Mouse (Mus musculus) adrenal gland, postnatal 36 days (tissue): Measurements from ENCODE around the gene Slc13a5. TPM values are rescaled to one million over a fixed set of nuclear protein-coding genes. Genes with fewer than 3 reads are reported as not detected.
A peak's percentile ranks its signal among the peaks of the same experiment; 100 is the strongest.

Experiments used
- DNase-seq, 2 experiments: peaks; one replicate each; pipeline ENCODE4 v3.0.0; 2021; ENCODE audit warnings: mixed read lengths in 1 of 2
- long read RNA-seq, 2 experiments: library from polyadenylated mRNA; stranded (forward); transcript quantifications; one replicate each; pipeline ENCODE4 v2.0.0; 2021; ENCODE audit warnings: borderline sequencing depth in 2 of 2
- total RNA-seq, 2 experiments: library from RNA; stranded (reverse); gene quantifications; 2 replicates each; pipeline ENCODE4 v1.2.3; 2021

The Slc13a5 gene
- total RNA-seq: under 1 TPM; 0.07 to 0.17 TPM
- long read RNA-seq, experiment 1: 0 reads
- long read RNA-seq, experiment 2: 0 reads

DNA sequence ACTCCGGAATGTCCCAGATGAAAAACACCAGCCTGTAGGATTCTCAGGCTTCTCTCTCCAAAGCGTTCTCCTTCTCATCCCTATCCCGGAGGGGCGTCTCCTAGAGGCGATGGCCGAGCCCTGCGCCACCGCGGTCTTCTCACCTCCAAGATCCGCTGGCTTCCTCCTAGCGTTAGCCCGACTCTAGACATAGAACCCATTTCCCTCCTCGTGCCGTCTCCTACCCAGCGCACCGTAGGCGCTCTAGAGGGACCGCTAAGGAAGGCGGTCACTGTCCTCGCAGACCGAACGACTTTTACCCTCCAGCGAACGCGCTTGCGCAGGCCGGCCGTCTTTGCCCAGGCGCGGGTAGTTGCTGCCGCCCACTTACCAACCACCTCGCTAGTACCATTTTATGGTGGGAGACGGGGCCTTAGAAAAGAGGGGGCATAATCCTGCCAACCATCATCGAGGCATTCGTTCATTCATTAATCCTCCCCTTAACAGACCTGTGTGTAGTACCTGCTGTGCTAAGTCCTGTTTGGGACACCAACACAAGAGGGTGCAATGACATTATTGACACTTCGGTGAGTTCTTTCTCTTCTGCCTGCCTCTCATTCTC is at the start of gene Slc13a5:
Slc13a5 (minus strand) TSS at position 263 of the 601 bp plus-strand sequence.
- peak; percentile 24 to 25 for DNase-seq

DNA sequence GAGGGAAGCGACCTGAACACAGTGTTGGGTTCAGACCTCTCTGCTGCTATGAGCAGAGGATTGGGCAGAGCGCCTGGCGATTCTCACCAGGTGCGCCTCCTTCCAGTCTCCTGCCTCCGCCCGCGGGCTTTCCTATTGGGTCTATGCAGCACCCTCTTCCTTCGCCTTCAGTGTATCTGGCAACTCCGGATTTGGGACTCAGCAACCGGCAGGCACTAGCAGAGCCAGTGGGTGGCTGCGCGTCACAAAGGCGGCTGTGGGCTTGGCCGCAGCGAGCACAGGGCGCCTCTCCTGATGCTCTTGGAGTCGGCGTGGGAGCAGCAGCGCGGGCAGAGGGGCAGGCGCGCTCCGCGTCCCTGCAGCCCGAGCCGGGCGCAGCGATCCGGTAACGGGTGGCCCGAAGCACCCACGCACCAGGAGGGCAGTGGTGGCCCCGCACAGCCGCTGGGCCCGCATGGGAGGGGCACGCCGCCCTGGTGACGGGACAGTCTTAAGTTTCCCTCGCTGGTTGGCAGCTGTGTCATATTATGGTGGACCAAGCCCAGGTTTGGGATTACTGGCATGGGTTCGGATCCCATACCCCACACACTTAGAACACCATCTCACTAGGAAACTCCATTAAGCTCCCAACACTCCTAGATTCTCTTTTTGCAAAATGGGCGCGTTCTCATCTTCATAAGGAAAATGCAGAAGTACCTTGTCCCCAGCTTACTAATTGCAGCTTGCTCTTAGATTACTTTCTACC is 47.3 kb upstream of the Slc13a5 start, which contains the start of gene Fbxo39:
Fbxo39 (plus strand) TSS at position 294 of the 745 bp plus-strand sequence.
- peak in 1 of 2 experiments; percentile 12 for DNase-seq

DNA sequence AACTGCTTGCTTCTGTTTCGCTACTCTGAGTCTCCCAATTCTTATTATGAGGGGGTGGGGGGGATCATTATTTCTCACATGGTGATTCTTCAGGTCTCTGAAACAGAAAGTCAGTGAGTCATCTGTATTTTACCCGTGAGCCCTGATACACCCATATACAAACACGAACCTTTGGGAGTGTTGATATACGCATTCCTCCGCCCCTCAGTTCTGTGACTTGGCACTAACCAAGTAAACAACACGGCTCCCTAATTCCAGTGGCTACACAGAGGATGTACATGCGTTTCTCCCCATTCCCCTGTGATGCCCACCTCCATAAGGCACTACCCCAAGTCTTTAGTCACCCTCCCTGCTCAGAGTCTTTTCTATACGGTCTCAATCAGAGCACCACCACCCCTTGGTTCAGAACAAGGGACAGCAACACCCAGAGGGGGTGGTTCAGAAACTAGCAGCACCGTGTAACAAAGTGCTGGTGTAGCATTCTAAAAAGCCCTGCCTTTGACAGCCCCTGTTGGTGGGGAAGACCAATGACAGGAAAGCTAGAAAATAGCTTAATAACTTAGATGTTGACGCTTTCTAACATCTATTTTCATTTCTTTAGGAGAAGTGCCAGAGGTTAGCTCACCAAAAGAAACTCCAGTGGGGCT is 44.5 kb upstream of the Slc13a5 start:
- no peak for DNase-seq

DNA sequence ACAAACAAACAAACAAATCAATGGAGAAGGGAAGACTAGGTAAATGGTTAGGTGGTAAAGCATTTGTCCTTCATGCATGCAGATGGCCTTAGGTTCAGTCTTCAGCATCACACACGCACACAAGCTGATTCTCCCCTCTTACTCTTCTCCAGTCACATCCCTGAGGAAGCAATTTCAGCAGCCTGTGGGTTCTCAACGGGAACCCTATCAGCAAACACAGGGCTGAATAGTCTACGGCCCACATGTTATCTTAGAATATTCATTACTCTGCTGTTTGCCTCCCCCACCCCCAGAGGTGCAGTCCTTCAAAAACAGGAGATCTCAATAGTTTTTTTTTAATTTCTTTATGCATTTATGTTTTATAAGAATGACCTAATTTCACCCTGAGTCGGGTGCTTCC is 43.5 kb upstream of the Slc13a5 start:
- no peak for DNase-seq

DNA sequence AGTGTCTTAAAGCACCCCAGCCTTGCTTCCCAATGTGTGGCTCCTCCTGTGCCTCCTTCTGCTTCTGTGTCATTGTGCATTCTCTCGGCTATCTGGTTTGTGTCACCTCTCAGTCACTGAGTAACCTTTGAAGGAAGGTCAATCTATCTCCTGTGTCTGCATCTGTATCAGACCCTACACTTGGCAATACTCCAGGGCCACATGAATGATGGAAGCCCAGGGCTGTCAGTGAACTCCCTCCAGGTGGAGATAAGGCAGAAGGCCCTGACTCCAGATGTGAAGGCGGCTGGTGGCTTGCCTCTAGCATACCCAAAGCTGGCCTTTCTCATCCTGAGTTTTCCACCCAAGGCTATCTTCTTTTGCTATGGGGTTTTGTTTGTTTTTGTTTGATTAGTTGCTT is 42.0 kb upstream of the Slc13a5 start:
- DNase-seq: no peak

DNA sequence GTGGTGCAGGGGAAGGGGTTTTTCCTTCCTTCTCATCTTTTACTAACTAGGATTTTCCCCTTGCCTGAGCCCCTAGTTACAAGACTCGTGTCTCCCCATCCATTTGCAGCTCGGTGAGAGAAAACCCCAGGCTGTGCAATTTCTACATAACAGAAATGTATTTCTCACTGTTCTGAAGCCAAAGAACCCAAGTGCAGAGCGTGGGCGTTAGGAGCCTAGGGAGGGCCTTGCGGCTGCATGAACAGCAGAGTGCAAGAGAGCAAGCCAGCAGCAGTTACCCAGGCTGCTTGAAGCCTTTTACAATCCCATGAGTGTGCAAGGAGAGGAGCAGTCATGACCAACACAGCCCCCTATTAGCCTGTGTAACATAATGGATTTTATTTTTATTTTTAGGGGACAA is 40.4 kb upstream of the Slc13a5 start:
- DNase-seq: no peak

DNA sequence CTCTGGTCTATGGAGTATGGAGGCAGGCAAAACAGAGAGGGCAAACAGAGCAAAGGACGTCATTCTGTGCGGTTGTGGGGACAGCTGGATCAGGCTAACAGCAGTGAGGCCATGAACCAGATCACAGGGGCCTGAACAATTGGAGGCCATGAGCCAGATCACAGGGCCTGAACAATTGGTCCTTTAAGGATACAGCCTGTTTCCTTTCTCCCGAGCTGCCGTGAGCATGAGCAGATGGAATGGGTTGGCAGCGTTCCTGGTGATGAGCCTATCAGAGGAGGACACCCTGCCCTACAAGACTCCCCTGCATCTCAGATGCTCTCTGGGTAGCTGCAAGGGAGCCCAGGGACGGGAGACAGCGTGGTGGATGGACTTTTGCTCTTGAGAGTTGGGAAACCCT is 35.2 kb upstream of the Slc13a5 start:
- peak; percentile 59 to 78 for DNase-seq

DNA sequence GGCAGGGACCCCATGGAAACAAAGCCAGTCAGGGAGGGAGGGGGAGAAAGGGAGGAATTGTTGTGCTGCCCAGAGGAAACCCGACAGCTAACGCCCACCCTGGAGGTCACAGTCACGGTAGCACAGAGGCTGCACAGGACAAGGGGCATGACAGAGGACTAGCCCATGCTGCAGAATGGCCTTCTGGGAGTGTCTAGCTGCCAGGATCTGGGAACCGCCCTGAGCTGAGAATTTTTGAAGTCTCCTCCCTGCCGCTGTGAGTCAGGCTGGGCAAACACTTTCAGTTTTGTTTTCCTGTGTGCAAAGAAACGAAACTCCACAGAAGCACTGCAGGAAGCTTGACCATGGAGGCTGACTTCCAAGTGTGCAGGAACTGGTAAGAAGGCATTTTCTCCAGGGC is 34.3 kb upstream of the Slc13a5 start, which contains the start of gene Xaf1:
Xaf1 (plus strand) TSS at position 296 of the 400 bp plus-strand sequence.
- DNase-seq: peak; percentile 82 to 85

DNA sequence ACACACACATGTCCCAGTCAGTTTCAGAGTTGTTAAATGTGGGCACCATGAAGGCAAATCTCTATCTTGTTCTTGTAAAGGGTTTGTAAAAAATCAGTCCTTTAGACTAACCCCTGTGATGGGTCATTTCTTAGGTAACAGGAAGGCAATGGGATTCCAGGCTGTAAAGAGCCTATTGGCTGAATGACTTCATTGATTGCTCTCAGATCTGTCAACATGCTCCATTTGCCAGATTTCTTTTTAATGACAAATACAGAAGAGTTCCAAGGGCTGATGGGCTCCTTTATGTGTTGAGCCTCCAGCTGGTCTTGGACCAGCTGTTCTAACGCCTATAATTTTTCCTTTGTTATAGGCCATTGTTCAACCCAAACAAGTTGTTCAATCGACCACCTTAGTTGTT is 26.1 kb upstream of the Slc13a5 start:
- no peak for DNase-seq

DNA sequence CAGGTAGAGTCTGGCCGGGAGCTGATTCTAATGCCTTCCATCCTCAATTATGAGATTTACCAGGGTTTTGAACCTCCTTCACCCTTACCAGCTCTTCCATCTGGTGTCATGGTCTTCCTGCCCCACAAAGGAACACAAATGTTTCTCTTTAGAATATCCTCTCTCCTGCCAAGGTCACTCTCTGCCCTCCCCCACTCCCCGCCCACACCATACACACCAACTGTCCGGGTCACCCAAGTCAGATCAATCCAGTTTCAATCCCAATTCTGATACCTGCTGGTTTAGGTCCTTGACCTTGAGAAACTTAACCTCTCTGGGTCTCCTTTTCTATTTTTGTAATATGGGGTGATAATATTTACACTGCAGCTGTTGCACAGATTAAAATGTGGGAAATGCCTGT is 20.5 kb upstream of the Slc13a5 start:
- no peak for DNase-seq

DNA sequence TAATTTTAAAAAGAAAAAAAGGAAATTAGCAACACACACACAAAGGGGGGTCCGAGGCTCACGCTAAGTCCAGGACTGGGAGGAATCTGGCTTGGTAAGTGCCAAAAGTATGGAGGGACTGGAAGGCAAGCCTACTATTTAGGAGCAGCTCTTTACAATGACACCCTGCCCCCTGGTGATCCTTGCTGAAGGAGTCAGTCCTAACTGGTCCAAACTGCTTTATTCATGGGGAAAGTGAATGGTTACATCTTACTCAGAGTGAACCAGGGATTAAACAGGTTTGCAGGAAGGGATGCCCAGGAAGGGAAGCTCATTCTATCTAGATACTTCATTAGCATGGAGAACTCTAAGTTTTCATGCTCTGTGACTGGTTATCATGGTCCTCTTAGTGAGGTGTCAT is 20.1 kb upstream of the Slc13a5 start:
- DNase-seq: no peak

DNA sequence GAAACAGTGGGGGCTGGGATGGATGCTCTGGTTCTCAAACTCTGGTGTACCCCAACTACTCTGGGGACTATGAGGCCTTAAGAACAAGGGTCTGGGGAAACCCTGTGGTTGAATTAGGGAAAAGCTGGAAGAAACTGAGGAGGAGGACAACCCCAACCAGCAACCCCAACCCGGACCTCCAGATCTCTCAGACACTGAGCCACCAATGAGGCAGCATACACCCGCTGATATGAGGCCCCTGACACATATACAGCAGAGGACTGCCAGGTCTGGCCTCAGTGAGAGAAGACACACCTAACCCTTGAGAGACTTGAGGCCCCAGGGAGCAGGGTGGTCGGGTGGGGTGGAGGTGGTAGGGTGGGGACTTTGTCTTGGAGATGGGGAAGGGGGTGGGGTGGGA is 19.6 kb upstream of the Slc13a5 start:
- no peak for DNase-seq

DNA sequence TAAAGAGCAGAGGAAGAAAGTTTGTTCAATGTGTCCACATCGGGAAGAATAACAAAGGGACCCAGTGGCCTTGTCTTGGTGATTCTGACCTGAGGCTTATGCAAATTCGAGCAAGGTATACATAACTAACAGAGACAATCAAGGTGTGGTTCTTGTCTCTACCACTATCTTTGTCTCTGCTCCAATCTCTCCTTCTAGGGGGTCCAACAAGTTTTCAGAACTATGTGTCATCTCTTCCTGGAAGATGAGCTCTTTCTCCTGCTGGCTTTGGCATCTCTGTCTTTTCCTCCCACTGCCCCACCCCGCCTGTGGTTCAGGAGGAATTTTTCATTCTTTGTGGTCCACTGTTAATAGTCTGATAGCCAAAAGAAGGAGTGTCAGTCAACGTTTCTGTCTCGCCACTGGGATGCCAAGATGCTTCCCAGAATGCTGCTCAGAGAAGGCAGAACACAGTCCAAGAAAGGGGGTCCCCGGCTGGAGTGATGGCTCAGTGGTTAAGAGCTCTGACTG is 19.0 kb upstream of the Slc13a5 start:
- DNase-seq: no peak

DNA sequence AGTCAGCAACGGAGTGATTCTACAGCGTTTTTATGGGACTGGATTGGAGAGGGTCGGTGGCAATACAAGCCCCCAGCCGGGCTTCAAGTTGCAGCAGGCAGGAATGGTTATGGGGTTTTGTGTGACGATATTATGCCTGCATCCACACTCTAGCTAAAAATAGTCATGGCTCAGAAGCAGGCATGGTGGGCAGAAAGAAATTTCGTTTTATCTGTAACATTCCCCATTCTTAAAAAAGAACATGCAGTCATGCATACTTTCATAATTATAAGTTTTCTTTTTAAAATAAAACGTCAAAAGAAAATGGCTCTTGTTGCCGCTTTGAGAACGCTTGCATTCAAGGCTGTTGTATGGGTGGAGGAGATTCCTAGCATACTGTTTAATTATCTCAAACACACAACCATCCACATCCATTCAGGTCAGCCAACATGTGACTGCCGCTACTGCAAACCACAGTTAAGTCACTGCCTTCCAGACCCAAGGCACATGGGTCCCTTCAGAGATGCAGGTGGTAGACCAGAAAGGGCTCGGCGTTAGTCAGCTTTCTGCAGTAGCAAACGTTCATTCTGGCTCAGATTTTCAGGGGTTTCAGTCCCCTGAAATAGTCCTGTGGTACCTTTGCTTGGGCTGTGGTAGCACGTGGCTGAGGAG is 17.6 kb upstream of the Slc13a5 start:
- no peak for DNase-seq

DNA sequence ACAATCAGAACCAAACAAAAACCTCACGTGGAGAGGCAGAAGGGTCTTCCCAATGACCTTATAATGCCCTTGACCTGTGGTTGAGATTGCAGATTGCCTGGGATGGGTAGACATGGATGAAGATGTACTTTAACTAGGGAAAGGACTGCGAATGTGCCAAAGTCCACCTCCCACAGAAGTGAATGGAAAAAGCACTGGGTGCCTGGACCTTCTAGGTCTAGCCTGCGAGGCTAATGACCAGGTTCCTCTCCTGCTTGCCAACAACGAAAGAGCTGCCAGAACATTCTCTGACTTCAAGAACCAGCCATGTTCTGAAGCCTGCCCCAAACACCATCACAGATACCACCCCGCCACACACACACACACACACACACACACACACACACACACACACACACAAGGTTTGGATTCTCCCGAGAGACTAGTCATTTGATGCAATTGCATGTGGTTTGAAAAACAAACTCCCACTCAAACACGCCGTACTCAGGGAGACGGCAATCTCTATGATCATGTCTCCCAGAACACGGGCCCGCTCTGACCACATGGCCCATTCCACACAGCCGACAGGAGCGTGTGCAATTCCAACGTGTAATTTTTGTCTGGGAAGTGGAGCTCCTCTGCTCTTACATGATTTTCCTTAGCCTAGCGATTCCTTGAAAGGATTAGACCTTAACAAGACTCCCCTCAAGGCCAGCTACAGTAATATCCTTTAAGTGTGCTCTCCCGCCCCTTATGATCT is 16.6 kb upstream of the Slc13a5 start:
- no peak for DNase-seq

DNA sequence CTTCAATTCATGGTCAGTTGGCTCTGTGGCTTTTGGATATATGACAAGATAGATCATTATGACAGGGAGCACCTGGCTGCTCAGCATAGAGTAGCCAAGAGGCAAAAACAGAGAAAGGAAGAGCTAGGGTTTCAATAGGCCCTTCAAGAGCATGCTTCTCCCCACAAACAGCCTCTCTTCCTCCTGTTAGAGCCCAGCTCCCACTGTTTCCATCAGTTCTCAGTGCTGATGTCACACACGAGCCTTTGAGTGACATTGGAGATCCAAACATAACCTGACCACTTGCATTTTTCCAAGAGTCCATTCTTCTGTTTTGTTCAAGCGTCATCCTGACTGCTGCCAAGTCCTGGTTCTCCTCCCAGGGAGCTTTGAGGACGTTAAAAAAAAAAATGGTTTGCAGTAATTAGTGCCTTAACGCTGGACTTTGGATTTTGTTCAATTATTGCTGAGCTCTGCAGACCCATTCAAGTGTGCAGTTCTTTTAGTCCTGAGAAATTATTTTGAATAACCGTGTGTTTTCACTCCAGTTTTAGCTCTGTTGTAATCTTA is 14.9 kb upstream of the Slc13a5 start:
- no peak for DNase-seq

DNA sequence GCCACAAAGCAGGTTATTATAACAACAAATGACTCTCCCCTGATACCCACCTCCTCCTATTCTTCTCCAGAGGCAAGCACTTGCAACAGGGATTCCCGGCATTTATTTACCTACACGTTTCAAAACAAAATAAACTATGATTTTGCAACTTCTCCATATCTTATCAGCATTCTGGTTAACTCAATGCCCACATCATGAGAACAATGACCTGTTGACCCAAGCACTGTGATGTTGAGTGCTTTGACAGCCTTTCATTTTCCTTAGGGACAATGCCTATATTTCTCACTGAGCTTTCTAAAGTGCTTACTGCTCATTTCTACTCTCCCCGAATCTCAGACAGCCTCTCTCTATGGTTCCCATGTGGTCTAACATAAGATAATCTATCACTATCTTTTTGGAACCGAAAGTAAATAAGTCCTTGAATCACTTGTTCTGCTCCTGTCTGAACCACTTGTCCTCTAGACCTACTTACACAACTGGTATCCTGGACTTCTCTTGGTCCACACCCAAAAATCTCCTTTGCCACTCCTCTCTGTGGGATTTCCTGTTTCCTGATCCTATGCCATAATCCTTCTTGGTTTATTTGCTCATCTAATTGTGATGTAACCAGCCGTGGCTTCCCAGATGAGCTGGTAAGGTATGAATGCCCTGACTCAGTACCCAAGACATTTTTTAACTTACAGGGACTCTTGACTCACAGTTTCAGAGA is 14.3 kb upstream of the Slc13a5 start:
- no peak for DNase-seq

DNA sequence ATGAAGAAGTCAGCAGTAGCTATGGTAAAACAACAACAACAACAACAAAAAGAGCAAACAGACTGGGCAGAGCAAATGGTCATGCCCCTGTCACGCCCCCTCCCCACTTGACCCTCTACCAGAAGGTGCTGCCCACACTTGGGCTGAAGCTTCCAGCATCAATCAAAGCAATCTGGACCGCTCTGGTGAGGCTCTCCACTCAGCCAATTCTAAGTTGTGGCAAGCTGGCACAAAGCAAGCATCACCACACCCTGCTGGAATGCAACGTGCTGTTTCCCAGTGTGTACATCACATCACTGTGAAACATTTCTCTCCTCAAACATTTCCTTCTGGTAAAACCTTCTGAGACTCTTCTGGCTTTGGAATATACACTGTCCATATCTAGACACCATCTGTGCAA is 6.3 kb upstream of the Slc13a5 start:
- no peak for DNase-seq

DNA sequence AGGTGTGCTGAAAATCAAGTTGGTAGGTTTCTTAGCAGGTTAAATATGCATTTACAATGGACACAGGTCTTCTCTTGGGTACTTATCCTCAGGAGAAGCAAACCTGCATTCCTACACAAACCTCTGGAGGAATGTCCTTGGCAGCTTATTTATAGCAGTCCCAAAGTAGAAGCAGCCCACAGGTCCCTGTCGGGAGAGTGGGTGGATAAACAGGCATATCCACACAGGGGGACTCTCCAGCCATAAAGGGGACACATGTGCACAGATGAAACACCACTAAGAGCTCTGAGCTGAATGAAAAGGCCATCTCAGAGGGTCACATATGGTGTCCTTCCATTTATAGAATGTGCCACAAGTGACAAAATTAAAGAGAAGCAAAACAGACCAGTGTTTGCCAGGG is 4.7 kb upstream of the Slc13a5 start:
- no peak for DNase-seq

DNA sequence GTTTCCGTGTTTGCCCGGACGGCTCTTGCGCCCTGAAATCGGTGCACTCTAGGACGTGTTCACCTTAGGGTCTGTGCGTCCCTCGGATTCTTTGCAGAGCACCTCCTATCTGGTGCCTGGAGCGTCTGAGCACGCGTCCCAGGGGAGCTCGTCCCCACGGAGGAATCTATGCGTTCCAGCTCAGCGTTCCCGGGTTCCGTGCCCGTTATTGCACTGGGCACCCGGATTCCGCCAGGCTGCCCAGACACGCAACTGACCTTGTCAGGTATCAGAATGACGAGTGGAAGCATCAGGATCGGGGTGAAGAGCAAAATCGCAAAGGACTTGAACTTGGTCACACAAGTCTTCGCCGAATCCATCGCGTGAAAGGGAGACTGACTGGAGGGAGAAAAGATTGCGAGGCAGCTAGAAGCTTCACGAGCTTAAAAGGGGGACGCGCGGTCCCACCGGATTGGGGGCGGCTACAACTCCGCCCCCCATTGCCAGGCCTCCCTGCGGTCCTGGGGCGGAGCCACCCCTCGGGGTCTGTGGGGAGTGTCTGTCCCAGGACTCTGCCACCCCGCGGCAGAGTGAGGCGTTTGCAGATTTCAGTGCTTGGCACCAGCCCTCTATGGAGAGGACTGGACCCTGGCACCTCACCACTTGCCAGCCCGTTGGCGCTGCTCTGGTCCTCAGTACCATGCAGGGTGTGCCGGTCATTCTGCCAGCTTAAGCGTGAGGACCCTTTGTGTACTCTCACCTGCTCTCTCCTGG is 639 bp downstream of the Slc13a5 start:
- DNase-seq: peak; percentile 68 to 78
